Mouse (Mus musculus) ES-Bruce4 (cell line): Measurements from ENCODE around the gene Dhrs3. TPM values are rescaled to one million over a fixed set of nuclear protein-coding genes. Genes with fewer than 3 reads are reported as not detected.

Experiments
- H3K27ac ChIP-seq: 2 replicates; pipeline ENCODE4 v1.5.1; 2012; ENCODE audit warnings: low read length, inconsistent platforms; ENCODE audit not compliant: insufficient read depth
- H3K27me3 ChIP-seq: 2 replicates; pipeline ENCODE4 v1.6.1; 2012; ENCODE audit warnings: mild to moderate bottlenecking, low read length, inconsistent platforms; ENCODE audit not compliant: control insufficient read depth, poor library complexity, insufficient read depth, severe bottlenecking
- H3K36me3 ChIP-seq: 2 replicates; pipeline ENCODE4 v1.6.1; 2012; ENCODE audit warnings: inconsistent platforms, mild to moderate bottlenecking, low read length, moderate library complexity; ENCODE audit not compliant: control insufficient read depth, poor library complexity, insufficient read depth, severe bottlenecking
- H3K4me1 ChIP-seq: one replicate; pipeline ENCODE4 v1.8.1; 2011; ENCODE audit warnings: low read length; ENCODE audit not compliant: control insufficient read depth, insufficient read depth
- H3K4me3 ChIP-seq: 2 replicates; pipeline ENCODE4 v1.5.1; 2011; ENCODE audit warnings: low read depth, mild to moderate bottlenecking, low read length
- H3K9ac ChIP-seq: 2 replicates; pipeline ENCODE4 v1.6.1; 2012; ENCODE audit warnings: low read depth, mild to moderate bottlenecking, inconsistent platforms; ENCODE audit not compliant: poor library complexity, severe bottlenecking
- H3K9me3 ChIP-seq: replicated peaks from 2 replicates; pipeline ENCODE4 v1.6.1; 2012; ENCODE audit warnings: mild to moderate bottlenecking, low read length, inconsistent platforms; ENCODE audit not compliant: control insufficient read depth, poor library complexity, insufficient read depth, severe bottlenecking
- CTCF ChIP-seq: IDR thresholded peaks from one replicate; pipeline ENCODE4 v1.8.1; 2011; ENCODE audit warnings: low read depth, low read length
- EP300 ChIP-seq: IDR thresholded peaks from 2 replicates; pipeline ENCODE4 v1.6.1; 2011; ENCODE audit warnings: low read depth, low read length; ENCODE audit not compliant: insufficient read depth
- POLR2A ChIP-seq: IDR thresholded peaks from one replicate; pipeline ENCODE4 v1.8.1; 2011; ENCODE audit warnings: low read length; ENCODE audit not compliant: insufficient read depth
- polyA plus RNA-seq: library from polyadenylated mRNA; stranded (reverse); fragments of >200 nt; gene quantifications from 2 replicates; pipeline ENCODE4 v1.2.4, GENCODE M21; 2011; ENCODE audit warnings: low read depth; ENCODE audit not compliant: missing spikeins, insufficient read depth, insufficient read length

Gene Dhrs3
- polyA plus RNA-seq, 1 experiment, result 10.4 TPM

DNA sequence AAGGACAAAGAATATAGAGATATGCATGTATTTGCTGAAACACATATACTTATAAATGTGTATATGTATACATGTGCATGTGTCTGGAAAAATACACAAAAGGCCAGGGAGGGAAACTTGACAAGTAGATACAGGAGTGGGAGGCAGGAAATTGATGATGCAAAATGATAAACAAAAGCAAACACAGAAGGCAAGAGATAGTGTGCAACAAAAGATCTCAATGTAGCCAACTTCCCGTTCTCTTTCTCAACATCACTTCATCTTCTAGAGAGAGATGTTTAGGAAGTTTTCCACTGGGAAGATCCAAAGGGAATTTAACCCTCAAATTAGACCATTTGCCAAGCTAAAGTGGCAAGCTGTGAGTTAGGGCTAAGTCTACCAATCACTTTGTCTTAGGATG is 63.7 kb downstream of the Dhrs3 start:
- TF ChIP-seq EP300, result no peak
- no peak for TF ChIP-seq POLR2A
- TF ChIP-seq CTCF, result no peak
- Histone ChIP-seq H3K9ac (no peak overlapping the region), H3K4me1 (no peaks in the 10 kb centered on the region), H3K36me3 (no peaks in the 10 kb centered on the region), H3K9me3 (no peaks in the 10 kb centered on the region), H3K27ac (no peak overlapping the region), H3K27me3 (no peaks in the 10 kb centered on the region), H3K4me3 (no peak overlapping the region)

DNA sequence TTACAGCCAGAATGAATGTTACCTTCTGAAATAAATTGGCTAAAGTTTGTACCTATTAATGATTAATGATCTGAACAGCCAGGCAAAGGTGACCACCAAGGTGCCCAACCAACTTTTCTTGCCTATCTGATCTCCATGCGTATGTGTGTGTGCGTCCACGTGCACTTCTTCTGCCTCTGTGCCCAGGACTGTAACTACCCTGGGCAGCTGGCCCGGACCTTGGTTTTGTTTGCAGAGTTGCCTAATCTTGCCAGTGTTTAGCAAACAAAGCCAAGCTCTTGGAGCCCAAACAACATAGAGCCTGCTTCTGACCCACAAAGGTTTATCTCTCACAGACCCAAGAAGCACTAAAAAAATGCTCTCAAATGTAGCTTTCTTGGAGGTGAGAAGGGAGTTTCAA is 64.6 kb downstream of the Dhrs3 start:
- Histone ChIP-seq H3K9me3 (no peaks in the 10 kb centered on the region), H3K27ac (no peak overlapping the region), H3K36me3 (no peaks in the 10 kb centered on the region), H3K9ac (no peak overlapping the region), H3K4me1 (no peaks in the 10 kb centered on the region), H3K27me3 (no peaks in the 10 kb centered on the region), H3K4me3 (no peak overlapping the region)
- TF ChIP-seq CTCF (no peak), POLR2A (no peak), EP300 (no peak)

DNA sequence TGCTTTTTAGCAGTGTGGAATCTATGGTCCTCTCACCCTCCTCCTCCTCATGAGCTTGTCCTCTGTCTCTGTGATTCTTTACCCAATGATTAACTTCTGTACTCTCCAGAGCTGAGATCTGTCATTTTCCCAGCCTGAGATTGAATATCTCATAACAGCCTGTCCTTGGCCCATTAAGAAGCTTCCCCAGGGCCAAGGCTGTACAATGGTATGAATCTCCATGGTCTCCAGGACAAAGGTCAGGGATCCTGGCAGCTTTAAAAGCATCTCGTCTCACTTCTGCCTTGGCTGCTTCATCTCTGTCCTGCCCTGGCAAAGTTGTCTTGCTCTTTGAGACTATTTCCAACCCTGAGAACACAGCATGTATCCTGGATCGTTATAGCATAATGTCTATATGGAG is 65.1 kb downstream of the Dhrs3 start:
- Histone ChIP-seq H3K9me3 (no peaks in the 10 kb centered on the region), H3K27ac (no peak overlapping the region), H3K4me1 (no peaks in the 10 kb centered on the region), H3K36me3 (no peaks in the 10 kb centered on the region), H3K4me3 (no peak overlapping the region), H3K9ac (no peak overlapping the region), H3K27me3 (no peaks in the 10 kb centered on the region)
- no peak for TF ChIP-seq POLR2A
- TF ChIP-seq CTCF, result no peak
- TF ChIP-seq EP300, result no peak

DNA sequence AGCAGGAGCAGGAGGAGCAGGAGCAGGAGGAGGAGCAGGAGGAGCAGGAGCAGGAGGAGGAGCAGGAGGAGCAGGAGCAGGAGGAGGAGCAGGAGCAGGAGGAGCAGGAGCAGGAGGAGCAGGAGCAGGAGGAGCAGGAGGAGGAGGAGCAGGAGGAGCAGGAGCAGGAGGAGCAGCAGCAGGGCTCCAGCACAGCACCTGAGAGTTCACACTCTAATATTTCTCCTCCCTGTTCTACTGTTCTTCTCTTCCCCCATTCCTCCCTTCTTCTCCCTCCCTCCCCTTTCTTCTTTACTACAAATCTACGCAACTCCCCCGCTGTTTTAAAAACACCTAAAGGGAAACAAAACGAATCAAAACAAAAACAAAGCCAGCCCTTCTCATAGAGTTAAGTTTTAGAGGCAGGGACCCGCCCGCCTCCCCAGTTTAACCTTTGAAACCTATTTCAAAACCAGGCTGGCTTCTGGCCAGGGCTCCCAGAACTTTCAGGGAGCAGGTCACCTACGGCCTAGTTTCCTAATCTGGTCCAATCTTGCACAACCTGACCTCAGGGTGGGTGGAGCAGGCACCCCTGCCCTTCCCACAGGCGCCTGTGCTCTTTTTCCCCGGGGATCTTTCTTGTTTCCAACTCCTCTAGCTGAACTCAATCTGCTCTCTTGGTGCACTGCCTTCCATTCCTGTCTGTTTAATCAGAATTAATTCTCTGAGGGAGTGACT is 67.7 kb downstream of the Dhrs3 start:
- Histone ChIP-seq H3K27ac (no peak overlapping the region), H3K9me3 (no peaks in the 10 kb centered on the region), H3K27me3 (no peaks in the 10 kb centered on the region), H3K4me3 (no peak overlapping the region), H3K4me1 (no peaks in the 10 kb centered on the region), H3K9ac (no peak overlapping the region), H3K36me3 (no peaks in the 10 kb centered on the region)
- TF ChIP-seq EP300 (no peak), POLR2A (no peak), CTCF (no peak)

DNA sequence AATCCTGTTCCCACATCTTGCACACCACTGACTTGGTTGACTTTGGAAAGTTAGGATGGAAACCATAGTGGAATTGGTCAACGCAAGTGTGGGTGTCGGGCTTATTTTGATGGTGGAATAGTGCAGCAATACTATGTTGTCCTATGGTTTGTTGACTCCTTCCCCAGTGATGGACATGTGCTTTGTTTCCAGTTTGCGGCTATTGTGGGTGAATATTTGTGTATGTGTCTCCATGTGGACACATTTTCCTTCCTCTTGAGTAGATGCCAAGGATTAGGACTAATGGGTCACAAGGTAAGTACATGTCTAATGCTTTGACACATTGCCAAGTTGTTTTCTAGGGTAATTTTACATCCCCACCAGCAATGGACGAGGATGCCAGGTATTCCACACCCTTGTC is 68.6 kb downstream of the Dhrs3 start:
- no peak for TF ChIP-seq CTCF
- TF ChIP-seq POLR2A, result no peak
- TF ChIP-seq EP300, result no peak
- Histone ChIP-seq H3K36me3 (no peaks in the 10 kb centered on the region), H3K9ac (no peak overlapping the region), H3K4me3 (no peak overlapping the region), H3K9me3 (no peaks in the 10 kb centered on the region), H3K27ac (no peak overlapping the region), H3K4me1 (no peaks in the 10 kb centered on the region), H3K27me3 (no peaks in the 10 kb centered on the region)

DNA sequence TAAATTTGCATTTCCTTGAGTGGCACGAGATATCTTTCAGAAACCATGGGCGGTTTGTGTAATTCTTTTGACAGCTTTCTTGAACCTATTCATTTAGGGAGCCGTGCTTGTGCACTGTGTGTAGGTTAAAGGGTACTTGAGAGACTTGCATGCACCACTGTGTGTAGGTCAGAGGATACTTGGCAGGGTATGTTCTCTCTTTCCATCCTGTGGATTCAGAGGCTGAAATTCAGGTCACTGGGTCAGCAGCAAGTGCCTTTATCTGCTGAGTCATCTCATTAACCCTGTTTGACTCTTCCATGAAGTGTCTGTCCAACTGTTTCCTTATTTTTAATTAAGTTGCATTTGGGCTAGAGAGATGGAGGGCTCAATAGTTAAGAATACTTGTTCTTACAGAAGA is 69.1 kb downstream of the Dhrs3 start:
- H3K36me3 ChIP-seq, result no peaks in the 10 kb centered on the region
- TF ChIP-seq CTCF (no peak), POLR2A (no peak), EP300 (no peak)

More for the DNA sequence above, 69.1 kb downstream of the Dhrs3 start:
- H3K4me1 ChIP-seq, result no peaks in the 10 kb centered on the region
- no peaks in the 10 kb centered on the region for H3K27me3 ChIP-seq
- no peaks in the 10 kb centered on the region for H3K9me3 ChIP-seq
- H3K9ac ChIP-seq, result no peak overlapping the region
- no peak overlapping the region for H3K27ac ChIP-seq
- no peak overlapping the region for H3K4me3 ChIP-seq
